Mouse (Mus musculus): ENCODE results near the gene Map3k11.
"Not testable (repeated sequence)": the region's sequence is repeated elsewhere in the genome, so short reads cannot be mapped to it uniquely, and the experiment has no call there.

Gene Map3k11

DNA sequence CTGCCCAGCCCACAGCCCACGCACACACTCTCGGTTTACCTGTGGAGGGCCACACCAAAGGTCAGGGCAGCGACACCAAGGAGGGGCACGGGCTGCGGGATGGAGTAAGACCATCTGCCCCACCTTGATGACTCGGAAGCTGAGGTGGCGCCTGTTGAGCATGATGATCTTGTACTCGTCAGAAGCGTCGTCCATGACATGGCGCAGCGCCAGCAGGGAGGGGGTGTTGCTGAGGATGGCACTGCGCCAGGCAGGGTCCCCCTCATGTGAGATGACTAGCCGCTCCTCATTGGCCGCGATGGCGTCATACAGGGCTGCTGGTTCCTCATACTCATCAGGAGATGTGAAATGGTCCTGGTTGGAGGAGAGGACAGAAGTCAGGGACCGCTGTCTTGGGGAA, 22.2 kb upstream of the Map3k11 start:
- no peak for DNase-seq (ENCODE audit: low spot score)

DNA sequence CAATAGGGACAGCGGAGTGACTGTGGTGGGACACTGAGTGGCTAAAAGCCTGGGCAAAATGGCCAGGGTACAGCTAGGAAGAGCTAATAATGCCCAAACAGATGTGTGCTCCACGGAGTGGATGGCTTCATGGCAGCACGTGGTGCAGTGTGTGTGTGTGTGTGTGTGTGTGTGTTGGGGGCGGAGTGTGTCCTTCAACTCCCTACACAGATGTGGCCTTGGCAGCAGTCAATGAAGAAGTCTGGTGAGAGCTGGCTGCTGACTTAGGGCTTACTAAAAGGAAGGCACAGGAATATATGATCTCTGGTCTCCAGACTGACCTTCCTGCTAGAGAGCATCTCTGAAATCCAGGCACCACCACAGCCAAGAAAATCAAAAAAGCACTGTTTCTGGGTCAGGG, 20.2 kb upstream of the Map3k11 start:
- DNase-seq (ENCODE audit: low spot score): no peak

DNA sequence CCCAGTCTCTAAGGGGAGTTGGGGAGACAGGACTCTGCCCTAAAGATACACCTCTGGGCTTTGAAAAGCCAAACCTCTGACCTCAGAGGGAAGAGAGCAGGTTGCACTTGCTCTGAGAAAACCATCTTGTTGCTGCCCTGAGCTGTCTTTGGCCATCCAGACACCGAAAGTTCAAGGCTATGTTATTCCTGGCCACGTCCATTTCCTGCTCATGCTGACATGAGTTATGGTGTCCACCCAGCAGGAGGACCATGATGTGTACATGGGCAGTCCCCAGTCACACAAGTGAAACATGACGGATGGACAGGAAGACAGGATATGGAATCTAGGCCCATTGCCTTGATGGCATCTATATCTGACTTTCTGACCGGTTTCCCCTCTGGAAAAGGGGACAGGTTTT, 8.1 kb upstream of the Map3k11 start:
- no peak for DNase-seq (ENCODE audit: low spot score)

DNA sequence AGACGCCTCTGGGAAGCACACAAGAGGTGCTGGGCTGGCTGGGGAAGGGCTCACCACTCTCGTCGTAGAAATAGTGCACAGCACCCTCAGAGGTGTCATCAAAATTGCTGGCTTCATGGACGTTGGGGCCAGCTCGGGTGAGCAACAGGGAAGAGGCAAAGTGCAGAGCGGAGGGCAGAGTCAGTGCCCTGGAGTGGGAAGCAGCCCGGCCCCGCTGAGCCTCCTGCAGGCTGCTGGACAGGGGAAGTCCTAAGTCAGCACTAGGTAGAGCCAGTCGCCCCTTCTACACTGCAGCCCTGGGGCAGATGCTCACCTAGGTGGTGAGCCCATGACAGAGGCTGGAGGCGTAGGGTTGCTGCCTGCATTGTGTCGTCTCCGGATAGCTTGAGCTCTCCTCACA, 4.3 kb upstream of the Map3k11 start:
- no peak for DNase-seq (ENCODE audit: low spot score)

DNA sequence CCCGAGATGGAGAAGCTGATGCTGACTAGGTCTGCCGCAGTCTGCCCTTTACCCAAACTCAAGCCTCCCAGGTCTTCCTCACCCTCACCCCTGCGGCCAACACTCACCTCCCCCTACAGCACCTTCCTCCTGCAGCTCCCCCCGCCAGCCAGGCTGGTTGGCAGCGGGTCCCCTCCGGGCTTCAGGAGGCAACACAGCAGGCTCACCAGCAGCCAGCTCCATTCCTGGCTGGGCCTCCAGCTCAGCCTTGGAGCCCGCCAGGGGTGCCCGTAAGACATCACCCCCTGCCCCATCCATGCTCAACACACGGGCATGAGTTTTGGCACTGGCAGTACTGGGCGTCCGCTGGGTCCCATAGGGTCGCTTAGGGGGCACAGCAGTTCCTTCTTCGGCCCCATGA, 3.6 kb upstream of the Map3k11 start:
- DNase-seq (ENCODE audit: low spot score): no peak

DNA sequence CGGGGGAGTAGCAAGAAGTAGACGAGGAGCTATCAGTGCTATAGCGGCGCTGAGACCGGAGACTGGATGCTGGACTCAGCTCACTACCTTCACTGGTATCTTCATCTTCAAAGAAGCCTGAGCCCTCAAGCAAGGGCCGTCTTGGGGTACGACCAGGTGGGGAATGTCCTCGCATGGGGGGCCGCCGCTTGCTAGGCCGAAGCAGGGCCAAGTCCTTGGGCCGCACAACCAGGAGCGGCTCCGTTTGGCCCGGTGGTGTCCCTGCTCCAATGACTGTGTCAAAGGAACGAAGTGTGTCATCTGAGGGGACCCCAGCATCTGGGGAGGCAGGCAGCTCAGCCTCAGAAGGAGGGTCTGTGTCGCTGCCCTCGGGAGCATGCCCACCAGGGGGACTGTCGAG, 3.1 kb upstream of the Map3k11 start:
- no peak for DNase-seq (ENCODE audit: low spot score)

DNA sequence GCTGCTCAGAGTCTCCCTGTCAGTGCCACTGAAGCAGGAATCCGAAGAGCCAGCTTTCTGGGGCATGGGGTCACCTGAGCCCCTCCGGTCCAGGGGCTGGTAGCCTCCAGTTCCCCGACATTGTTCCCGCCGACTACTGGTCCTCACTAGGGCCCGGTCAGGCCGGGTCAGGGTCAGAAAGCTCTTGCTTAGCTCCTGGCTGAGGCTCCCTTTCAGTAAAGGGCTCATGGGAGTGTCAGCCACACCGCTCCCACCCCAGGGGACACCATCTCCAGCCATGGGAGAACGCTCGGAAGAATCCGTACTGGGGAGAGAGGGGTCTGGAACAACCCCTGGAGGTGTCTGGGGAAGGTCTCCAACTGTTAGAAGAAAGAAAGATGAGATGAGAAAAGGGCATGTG, 2.7 kb upstream of the Map3k11 start:
- DNase-seq (ENCODE audit: low spot score): no peak

DNA sequence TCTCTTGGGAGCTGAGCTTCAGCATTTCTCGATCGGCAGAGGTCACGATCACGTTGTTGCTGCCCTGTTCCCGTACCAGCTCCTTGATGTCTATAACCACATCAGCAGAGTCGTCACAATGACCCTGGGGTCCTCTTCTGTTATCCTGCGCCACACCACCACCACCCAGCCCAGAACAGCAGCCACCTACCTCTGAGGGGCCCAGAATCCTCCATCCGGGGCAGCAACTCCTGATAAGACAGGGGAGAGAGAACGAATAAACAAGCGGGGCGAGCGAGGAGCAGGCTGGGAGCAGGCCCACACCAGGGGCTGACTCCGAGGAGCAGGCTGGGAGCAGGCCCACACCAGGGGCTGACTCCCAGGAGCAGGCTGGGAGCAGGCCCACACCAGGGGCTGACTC, 2.1 kb upstream of the Map3k11 start:
- DNase-seq (ENCODE audit: low spot score): no peak

DNA sequence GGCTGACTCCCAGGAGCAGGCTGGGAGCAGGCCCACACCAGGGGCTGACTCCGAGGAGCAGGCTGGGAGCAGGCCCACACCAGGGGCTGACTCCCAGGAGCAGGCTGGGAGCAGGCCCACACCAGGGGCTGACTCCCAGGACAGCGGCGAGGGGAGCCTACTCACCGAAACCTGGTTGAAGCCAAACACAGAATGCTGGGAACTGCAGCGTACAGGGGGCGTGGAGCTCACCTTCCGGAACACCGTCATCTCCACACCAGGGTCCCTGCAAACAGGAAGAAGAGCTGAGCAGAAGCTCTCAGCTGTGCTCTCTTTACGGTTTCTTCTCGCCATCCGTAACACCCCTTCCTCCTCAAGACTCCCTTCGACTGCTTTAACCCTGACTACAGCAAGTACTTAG, 1.6 kb upstream of the Map3k11 start:
- DNase-seq (ENCODE audit: low spot score): not testable (repeated sequence)

DNA sequence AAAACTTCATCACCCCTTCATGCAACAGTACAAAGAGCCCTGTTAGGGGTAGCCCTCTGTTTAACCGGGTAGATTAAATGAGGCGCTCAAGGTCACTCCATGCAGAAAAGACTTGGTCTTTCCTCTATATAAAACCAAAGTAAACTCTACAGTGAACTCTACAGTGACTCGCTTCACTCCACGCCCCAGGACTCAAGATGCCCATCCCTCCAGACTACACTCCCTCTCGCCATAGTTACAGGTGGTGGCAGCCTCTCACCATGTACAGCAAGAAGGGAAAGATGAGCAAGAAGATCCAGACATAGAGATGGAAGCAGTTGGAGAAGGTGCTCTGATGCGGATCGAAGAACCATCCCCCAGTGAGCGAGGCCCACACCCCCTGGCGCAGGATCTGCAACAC, 804 bp upstream of the Map3k11 start:
- no peak for DNase-seq (ENCODE audit: low spot score)

DNA sequence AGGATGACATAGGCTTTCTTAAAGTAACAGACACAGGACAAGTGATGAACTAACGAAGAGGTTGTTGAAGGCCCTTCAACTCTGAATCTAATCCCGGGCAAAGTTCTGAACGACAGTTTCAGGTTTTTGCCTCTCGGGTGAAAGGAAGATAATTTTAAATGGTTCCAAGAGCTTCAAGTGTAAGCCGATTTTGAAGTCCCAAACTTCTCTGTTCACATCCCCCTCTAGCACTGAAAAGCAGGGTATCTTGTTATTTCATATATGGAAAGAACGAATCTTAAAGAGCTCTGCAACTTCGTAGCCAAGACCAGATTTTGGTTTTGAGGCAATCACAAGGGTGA, 516 bp downstream of the Map3k11 start:
- DNase-seq (ENCODE audit: low spot score): no peak

DNA sequence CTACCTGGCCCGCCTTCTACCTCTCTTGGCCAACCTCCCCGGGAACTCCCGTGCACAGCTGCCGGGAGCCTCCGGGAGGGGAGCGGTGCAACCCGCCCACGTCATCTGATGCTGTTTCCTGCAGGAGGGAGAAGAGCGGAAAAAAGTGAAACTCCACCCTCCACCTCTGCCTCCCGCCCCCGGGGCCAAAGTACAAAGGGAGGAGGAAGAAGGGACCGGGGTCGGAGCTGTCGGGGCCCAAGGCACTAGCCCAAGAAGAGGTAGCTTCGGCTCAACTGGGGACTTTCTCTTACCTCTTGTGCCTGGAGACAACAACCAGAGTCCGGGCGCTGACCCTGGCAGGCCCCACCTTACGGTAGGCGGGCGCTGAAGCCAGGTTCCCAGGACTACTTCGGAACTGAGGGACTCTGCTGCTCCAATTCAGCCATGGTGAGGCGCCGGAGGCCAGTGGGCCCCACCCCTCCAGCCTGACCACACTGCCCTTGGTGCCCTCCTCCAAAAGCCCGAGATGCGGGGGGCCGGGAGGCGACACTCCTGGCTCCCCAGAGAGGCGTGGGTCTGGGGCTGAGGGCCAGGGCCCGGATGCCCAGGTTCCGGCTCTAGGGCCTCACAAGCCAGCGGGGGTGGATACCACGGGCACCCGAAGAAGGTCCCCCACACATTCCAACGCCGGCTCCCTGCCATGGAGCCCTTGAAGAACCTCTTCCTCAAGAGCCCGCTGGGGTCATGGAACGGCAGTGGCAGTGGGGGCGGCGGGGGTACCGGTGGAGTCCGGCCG, 1.2 kb downstream of the Map3k11 start:
- peak; percentile 86 for DNase-seq (ENCODE audit: low spot score)

DNA sequence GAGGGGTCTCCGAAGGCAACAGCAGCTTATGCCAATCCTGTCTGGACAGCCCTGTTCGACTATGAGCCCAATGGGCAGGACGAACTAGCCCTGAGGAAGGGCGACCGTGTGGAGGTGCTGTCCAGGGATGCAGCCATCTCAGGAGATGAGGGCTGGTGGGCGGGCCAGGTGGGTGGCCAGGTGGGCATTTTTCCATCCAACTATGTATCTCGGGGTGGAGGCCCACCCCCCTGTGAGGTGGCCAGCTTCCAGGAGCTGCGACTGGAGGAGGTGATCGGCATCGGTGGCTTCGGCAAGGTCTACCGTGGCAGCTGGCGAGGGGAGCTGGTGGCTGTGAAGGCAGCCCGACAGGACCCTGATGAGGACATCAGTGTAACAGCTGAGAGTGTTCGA, 1.8 kb downstream of the Map3k11 start:
- no peak for DNase-seq (ENCODE audit: low spot score)

DNA sequence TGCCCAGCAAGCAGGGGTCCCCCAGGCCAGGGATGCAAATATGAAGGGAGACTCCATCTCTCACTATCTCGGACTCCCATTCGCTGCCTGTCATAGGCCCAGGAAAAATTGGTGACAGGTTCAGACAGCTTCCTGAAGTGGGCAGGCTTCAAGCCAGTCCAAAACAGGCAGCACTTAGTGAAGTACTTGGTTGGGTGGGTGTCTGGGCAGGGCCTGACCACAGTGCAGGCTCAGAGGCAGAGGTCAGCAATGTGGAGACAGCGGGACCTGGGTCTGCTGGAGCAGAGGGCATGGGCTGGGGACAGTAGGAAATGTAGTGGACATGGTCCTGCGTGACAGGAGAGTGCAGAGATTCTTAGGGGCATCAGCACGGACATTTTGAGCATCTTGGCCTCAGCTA, 3.1 kb downstream of the Map3k11 start:
- DNase-seq (ENCODE audit: low spot score): no peak

DNA sequence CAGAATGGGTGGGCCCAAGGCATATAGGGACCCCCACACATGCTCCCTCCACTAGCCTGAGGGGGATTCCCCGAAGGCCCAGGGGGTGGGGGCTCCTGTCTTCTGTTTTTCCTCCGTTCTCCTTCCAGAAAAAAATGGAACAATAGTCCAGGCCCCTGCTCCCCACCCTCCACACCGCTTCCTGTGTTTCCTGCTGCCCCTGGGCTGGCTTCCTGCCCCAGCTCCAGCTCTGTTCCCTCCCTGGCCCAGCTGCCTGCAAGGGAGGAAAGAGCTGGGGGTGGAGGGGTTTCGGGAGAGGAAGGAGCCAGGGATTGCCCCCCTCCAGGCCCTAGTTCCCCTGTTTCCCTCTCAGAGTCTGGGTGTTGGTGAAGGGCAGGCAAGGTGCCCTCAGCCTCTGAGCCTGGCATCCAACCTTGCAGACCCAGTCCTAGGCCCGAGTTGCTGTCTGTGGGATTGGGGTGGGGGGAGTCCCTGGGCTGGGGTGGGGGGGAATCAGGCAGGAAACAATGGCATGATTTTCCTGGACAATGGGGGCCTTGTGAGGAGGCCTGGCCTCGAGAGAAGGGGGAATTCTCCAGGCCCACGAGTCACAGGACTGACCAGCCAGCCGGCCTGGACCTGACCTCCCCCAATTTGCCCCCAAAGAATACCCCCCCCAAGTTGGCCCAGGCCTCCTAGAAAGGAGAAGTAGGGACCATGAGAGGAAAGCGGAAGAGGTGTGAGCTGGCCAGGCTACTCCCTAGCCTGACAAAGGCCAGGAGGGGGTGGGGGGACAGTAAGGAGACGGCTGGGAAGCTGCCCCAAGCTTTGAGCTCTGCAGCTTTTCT, 3.8 kb downstream of the Map3k11 start:
- peak; percentile 45 for DNase-seq (ENCODE audit: low spot score)

DNA sequence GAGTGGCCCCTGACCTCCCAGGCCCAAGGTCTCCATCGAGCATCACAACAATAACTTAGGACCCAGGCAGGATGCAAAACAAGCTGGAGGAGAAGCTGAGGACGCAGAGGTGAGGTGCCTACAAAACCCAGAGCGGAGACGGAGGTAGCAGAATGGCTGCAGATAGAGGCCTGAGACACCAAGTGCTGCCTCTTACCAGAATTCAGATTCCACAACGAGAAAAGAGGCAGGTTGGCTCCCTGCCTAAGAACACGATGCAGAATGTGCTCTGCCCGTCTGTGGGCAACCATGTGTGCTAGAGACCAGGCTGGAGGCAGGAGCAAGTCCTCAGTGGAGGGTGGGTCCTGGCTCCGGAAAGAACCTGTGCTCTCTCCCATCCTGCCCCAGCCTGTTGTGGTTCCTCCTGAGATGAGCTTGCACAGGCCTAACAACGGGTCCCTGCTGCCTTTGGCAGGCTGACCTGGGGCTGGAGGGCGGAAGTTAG, 4.4 kb downstream of the Map3k11 start:
- DNase-seq (ENCODE audit: low spot score): no peak

DNA sequence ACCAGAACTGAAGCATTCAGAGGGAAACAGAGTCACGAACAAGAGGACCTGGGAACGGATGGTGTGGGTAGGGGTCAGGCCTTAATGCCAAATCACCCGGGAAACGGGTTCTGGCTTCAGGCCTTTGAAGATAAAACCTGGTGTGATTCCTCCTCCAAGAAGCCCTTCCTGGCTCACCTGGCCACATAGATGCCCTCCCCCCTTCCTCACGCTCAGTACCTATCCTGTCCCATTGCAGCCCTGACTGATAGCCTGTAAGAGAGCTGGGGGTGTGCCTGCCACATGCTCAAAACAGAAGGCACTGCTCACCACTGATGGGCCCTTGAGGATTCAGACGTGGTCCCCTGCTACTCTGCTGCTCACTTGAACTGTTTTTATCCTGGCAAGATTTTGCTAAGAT, 5.3 kb downstream of the Map3k11 start:
- DNase-seq (ENCODE audit: low spot score): no peak

DNA sequence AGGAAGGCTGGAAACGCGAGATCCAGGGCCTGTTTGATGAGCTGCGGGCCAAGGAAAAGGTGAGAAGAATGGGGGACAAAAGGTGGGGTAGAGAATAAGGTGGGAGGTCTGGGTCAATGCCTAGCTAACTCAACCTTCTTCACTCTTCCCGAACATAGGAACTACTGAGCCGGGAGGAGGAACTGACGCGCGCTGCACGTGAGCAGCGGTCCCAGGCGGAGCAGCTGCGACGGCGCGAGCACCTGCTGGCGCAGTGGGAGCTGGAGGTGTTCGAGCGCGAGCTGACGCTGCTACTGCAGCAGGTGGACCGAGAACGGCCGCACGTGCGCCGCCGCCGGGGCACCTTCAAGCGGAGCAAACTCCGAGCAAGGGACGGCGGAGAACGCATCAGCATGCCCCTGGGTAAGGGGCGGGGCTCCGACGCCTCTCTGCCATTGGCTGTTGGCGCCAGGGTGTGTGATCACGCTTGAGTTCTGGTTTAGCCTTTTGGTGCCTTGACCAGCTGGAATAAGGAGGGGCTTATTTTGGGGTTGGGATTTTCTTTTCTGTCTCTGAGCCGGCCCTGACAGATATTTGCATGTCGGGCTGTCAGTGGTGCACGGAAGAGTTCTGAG, 7.4 kb downstream of the Map3k11 start:
- DNase-seq (ENCODE audit: low spot score): no peak

DNA sequence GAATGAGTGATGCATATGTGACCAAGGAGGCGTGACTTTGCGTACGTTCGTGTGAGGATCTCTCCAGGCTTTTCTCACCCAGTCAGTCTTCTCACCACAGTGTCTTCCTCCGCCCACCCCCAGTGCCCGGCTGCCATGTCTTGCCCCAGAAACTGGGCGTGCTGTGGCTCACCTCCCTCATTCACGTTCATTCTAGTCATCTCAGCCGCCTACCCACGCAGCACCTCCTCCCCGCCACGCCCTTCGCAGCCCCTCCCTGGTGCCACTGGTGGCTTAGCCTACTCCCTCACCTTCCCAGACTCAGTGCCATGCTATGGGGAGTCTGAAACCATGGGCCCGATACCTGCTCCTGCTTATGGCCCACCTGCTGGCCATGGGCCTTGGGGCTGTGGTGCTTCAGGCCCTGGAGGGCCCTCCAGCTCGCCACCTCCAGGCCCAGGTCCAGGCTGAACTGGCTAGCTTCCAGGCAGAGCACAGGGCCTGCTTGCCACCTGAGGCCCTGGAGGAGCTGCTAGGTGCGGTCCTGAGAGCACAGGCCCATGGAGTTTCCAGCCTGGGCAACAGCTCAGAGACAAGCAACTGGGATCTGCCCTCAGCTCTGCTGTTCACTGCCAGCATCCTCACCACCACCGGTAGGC, 15.7 kb downstream of the Map3k11 start, which contains the start of gene Kcnk7:
Kcnk7 (plus strand) TSS at position 205 of the 638 bp plus-strand sequence.
- DNase-seq (ENCODE audit: low spot score): no peak

DNA sequence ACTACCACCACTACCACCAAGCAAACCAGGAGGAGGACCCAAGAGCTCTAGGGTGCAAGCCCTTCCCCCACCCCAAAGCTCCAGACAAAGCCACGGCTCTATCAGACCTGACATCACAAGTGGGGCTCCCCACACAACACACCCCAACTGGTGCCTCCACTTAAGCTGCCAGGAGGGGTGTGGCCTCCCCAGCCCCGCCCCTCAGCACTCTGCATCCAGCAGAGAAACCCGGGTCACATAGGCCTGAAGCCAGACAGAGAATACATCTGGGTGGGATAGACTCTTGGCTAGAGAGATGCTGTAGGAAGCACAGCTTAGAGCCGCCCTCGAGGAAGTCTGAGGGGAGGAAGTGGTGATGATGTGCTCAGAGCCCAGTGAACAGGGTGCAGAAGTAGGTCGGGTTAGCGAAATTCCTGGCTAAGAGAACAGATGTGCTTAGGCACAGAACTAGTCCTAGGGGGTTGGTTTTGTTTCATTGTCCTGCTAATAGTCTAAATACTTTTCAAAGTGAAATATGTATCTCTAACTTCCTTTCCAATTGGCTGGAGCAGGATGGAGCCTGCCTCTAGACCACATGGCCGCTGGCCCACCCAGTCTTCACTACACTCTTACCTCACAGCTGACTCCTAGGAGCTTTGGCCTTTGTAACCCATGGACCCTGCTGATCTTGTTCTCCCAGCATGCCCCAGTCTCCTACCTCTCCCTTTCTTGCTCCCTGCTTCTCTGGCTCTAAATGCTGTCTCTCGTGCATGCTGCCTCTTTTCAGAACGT, 16.4 kb downstream of the Map3k11 start:
- no peak for DNase-seq (ENCODE audit: low spot score)

DNA sequence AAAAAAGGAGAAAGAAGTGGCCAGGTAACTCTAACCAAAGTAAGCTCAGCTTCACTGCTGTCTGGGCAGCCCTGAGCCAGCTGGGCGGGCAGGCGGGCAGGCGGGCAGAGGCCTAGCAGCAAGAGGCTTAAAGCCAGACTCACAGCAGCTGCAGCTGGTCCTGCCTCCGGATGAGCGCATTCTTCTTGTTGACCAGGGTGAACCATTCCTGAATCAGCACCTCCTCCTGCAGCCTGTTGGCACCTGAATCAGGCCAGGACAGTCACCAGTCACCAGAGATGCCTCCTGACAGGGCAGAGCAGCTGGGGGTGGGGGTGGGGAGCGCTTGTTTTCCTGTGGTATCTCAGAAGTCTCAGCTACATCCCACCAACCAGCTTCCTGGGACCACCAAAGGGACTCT, 21.5 kb downstream of the Map3k11 start:
- no peak for DNase-seq (ENCODE audit: low spot score)

DNA sequence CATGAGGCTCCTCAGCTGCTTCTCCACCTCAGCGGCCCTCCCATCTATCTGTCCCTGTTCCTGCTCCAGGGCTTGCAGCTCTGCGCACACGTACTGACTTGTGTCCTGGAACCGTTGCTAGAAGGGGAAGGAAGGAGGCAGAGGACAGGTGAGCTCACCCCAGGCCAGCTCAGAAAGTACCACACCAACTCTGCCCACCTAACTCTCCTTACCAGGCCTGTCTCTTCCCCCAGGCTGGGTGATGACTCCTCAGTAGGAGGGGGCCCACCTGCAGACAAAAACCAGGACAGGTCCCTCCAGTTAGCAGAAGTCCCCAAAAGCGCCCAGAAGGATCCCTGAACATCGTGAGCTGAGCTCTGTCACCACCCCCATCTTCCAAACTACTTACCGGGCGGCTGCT, 22.0 kb downstream of the Map3k11 start:
- no peak for DNase-seq (ENCODE audit: low spot score)
